Mouse (Mus musculus) MEL (cell line): ENCODE measurements at regions not wholly inside any gene's neighbourhood (a gene's known extent, or its start where the extent isn't known, plus 50 kb on each side); places are given as distances from the start of the nearest gene placed in this dataset.

Source experiments
- DNase-seq: peaks from one replicate; pipeline ENCODE4 v3.0.0; 2011; ENCODE audit warnings: low read depth, low spot score
- H3K27ac ChIP-seq: 2 replicates; pipeline ENCODE4 v1.5.1; 2012; ENCODE audit warnings: low read depth, mild to moderate bottlenecking, control low read depth, low read length, moderate library complexity; ENCODE audit not compliant: control insufficient read depth
- H3K27me3 ChIP-seq, 2 experiments: fragments of 150-350 bp in 1 of 2; sonication (generic) in 1 of 2; 2 replicates each; pipeline ENCODE4 v1.6.1; 2012; ENCODE audit warnings: low read length in 2 of 2, mild to moderate bottlenecking in 2 of 2, improper control_type of control experiment in 1 of 2, moderate library complexity in 1 of 2; ENCODE audit not compliant: insufficient read depth in 2 of 2, control insufficient read depth in 1 of 2
- H3K36me3 ChIP-seq, 2 experiments: 2 replicates each; pipeline ENCODE4 v1.6.1; 2012 to 2014; ENCODE audit warnings: low read length in 2 of 2, improper control_type of control experiment in 1 of 2, inconsistent platforms in 1 of 2, mild to moderate bottlenecking in 1 of 2; ENCODE audit not compliant: insufficient read depth in 2 of 2, control insufficient read depth in 1 of 2
- H3K4me1 ChIP-seq, 2 experiments: fragments of 150-350 bp in 1 of 2; sonication (generic) in 1 of 2; 2 replicates each; pipeline ENCODE4 v1.6.1; 2012; ENCODE audit warnings: low read length in 2 of 2, improper control_type of control experiment in 1 of 2, mild to moderate bottlenecking in 1 of 2; ENCODE audit not compliant: insufficient read depth in 2 of 2, control insufficient read depth in 1 of 2
- H3K4me3 ChIP-seq, 2 experiments: fragments of 150-350 bp in 1 of 2; sonication (generic) in 1 of 2; 2 replicates each; pipeline ENCODE4 v1.5.1; 2012; ENCODE audit warnings: low read depth in 2 of 2, low read length in 2 of 2, mild to moderate bottlenecking in 2 of 2, moderate library complexity in 2 of 2, control low read depth in 1 of 2, improper control_type of control experiment in 1 of 2; ENCODE audit not compliant: control insufficient read depth in 1 of 2, insufficient read depth in 1 of 2
- H3K79me2 ChIP-seq: 2 replicates; pipeline ENCODE4 v1.6.1; 2012; ENCODE audit warnings: mild to moderate bottlenecking, low read length, moderate library complexity; ENCODE audit not compliant: control insufficient read depth, poor library complexity, insufficient read depth
- H3K9ac ChIP-seq: 2 replicates; pipeline ENCODE4 v1.6.1; 2012; ENCODE audit warnings: low read depth, mild to moderate bottlenecking, control low read depth, low read length, moderate library complexity; ENCODE audit not compliant: control insufficient read depth, poor library complexity, severe bottlenecking
- H3K9me3 ChIP-seq: fragments of 150-350 bp; sonication (generic); replicated peaks from 2 replicates; pipeline ENCODE4 v1.6.1; 2012; ENCODE audit warnings: mild to moderate bottlenecking, low read length, improper control_type of control experiment, moderate library complexity; ENCODE audit not compliant: insufficient read depth
- CHD2 ChIP-seq: IDR thresholded peaks from 2 replicates; pipeline ENCODE4 v1.6.1; 2011; ENCODE audit warnings: low read length, improper control_type of control experiment
- CTCF ChIP-seq, 3 experiments: IDR thresholded peaks in 2 of 3; conservative IDR thresholded peaks in 1 of 3; 2 replicates each; pipeline ENCODE4 v1.5.1; 2011 to 2012; ENCODE audit warnings: low read length in 3 of 3, low read depth in 2 of 3, mild to moderate bottlenecking in 2 of 3, improper control_type of control experiment in 1 of 3, inconsistent platforms in 1 of 3, mixed read lengths in 1 of 3, moderate library complexity in 1 of 3; ENCODE audit not compliant: control insufficient read depth in 1 of 3, insufficient read depth in 1 of 3, poor library complexity in 1 of 3, severe bottlenecking in 1 of 3
- ELF1 ChIP-seq: IDR thresholded peaks from 2 replicates; pipeline ENCODE4 v1.6.1; 2014; ENCODE audit warnings: low read depth, mild to moderate bottlenecking, inconsistent platforms, low read length, improper control_type of control experiment, moderate library complexity
- EP300 ChIP-seq, 2 experiments: IDR thresholded peaks; 2 replicates each; pipeline ENCODE4 v1.6.1; 2011; ENCODE audit warnings: improper control_type of control experiment in 2 of 2, low read length in 2 of 2, low read depth in 1 of 2, mild to moderate bottlenecking in 1 of 2
- KAT2A ChIP-seq: conservative IDR thresholded peaks from 2 replicates; pipeline ENCODE4 v1.6.1; 2012; ENCODE audit warnings: low read depth, low read length, improper control_type of control experiment, inconsistent platforms
- MAFK ChIP-seq: IDR thresholded peaks from 2 replicates; pipeline ENCODE4 v1.6.1; 2011; ENCODE audit warnings: low read depth, mild to moderate bottlenecking, low read length, improper control_type of control experiment, borderline replicate concordance
- MAX ChIP-seq: IDR thresholded peaks from 2 replicates; pipeline ENCODE4 v1.6.1; 2011; ENCODE audit warnings: low read length, improper control_type of control experiment
- MAZ ChIP-seq: IDR thresholded peaks from 2 replicates; pipeline ENCODE4 v1.6.1; 2012; ENCODE audit warnings: low read depth, mild to moderate bottlenecking, inconsistent platforms, low read length, improper control_type of control experiment
- NRF1 ChIP-seq: IDR thresholded peaks from 2 replicates; pipeline ENCODE4 v1.6.1; 2014; ENCODE audit warnings: low read depth, mild to moderate bottlenecking, inconsistent platforms, low read length, improper control_type of control experiment, moderate library complexity; ENCODE audit not compliant: poor library complexity, insufficient read depth, severe bottlenecking
- POLR2A ChIP-seq, 2 experiments: IDR thresholded peaks; 2 replicates each; pipeline ENCODE4 v1.6.1; 2011 to 2012; ENCODE audit warnings: low read length in 2 of 2, mild to moderate bottlenecking in 2 of 2, control low read depth in 1 of 2, improper control_type of control experiment in 1 of 2, low read depth in 1 of 2, moderate library complexity in 1 of 2; ENCODE audit not compliant: control insufficient read depth in 1 of 2, insufficient read depth in 1 of 2, poor library complexity in 1 of 2
- POLR2AphosphoS5 ChIP-seq: IDR thresholded peaks from 2 replicates; pipeline ENCODE4 v1.6.1; 2012; ENCODE audit warnings: low read depth, borderline replicate concordance, mild to moderate bottlenecking, inconsistent platforms, low read length, moderate library complexity, mixed read lengths
- RAD21 ChIP-seq: IDR thresholded peaks from 2 replicates; pipeline ENCODE4 v1.6.1; 2011; ENCODE audit warnings: mild to moderate bottlenecking, low read depth, low read length, improper control_type of control experiment
- RCOR1 ChIP-seq: IDR thresholded peaks from 2 replicates; pipeline ENCODE4 v1.6.1; 2012; ENCODE audit warnings: low read depth, mild to moderate bottlenecking, inconsistent platforms, low read length, improper control_type of control experiment
- SMC3 ChIP-seq: IDR thresholded peaks from 2 replicates; pipeline ENCODE4 v1.6.1; 2011; ENCODE audit warnings: low read depth, low read length, improper control_type of control experiment
- TBP ChIP-seq: IDR thresholded peaks from 2 replicates; pipeline ENCODE4 v1.8.0; 2011; ENCODE audit warnings: low read depth, low read length, improper control_type of control experiment
- USF1 ChIP-seq: IDR thresholded peaks from 2 replicates; pipeline ENCODE4 v1.6.1; 2014; ENCODE audit warnings: low read depth, mild to moderate bottlenecking, inconsistent platforms, low read length, improper control_type of control experiment, moderate library complexity
- USF2 ChIP-seq, 2 experiments: IDR thresholded peaks; 2 replicates each; pipeline ENCODE4 v1.6.1; 2011 to 2012; ENCODE audit warnings: improper control_type of control experiment in 2 of 2, low read length in 2 of 2, borderline replicate concordance in 1 of 2, inconsistent platforms in 1 of 2, low read depth in 1 of 2, mild to moderate bottlenecking in 1 of 2; ENCODE audit not compliant: insufficient read depth in 1 of 2
- ZNF384 ChIP-seq: IDR thresholded peaks from 2 replicates; pipeline ENCODE4 v1.6.1; 2012; ENCODE audit warnings: low read depth, mild to moderate bottlenecking, inconsistent platforms, low read length, improper control_type of control experiment

- no peaks in the 10 kb centered on the region for H3K79me2 ChIP-seq
- no peak for DNase-seq
- no peaks in the 10 kb centered on the region for H3K36me3 ChIP-seq
- H3K4me1 ChIP-seq, result no peaks in the 10 kb centered on the region
- no peaks in the 10 kb centered on the region for H3K27me3 ChIP-seq
- H3K4me3 ChIP-seq, result no peak overlapping the region
- TF ChIP-seq MAZ (no peak), POLR2A (IDR thresholded peaks at IDR 0.05; ENCODE audit: control insufficient read depth in 1 of 2, insufficient read depth in 1 of 2, low read depth in 1 of 2, low read length in 2 of 2, poor library complexity in 1 of 2) (no peak), ELF1 (no peak)
- H3K9me3 ChIP-seq, result no peaks in the 10 kb centered on the region
- H3K27ac ChIP-seq, result no peak overlapping the region
- H3K9ac ChIP-seq, result no peak overlapping the region
These were observed 751.1 kb downstream of the Rpia start for GRCm38 (mm10) chr6:70040894-70041293.

- H3K27ac ChIP-seq, result no peak overlapping the region
- no peaks in the 10 kb centered on the region for H3K4me1 ChIP-seq
- no peak overlapping the region for H3K4me3 ChIP-seq
- H3K9ac ChIP-seq, result no peak overlapping the region
- H3K79me2 ChIP-seq, result no peaks in the 10 kb centered on the region
- no peaks in the 10 kb centered on the region for H3K9me3 ChIP-seq
- H3K36me3 ChIP-seq, result no peaks in the 10 kb centered on the region
- TF ChIP-seq CTCF (IDR thresholded peaks at IDR 0.05 in 2 of 3, conservative IDR thresholded peaks at IDR 0.05 in 1 of 3; ENCODE audit: control insufficient read depth in 1 of 3, insufficient read depth in 1 of 3, low read depth in 2 of 3, low read length in 3 of 3, poor library complexity in 1 of 3, severe bottlenecking in 1 of 3), result peak in 1 of 3 experiments; percentile 16; a peak in 1 of 6 replicates
- TF ChIP-seq RAD21, result peak; percentile 9
- no peak for TF ChIP-seq CHD2
- H3K27me3 ChIP-seq, result no peaks in the 10 kb centered on the region
- peak; percentile 23 for DNase-seq
These were observed 758.4 kb downstream of the Rpia start for GRCm38 (mm10) chr6:70033674-70034073.

- TF ChIP-seq ZNF384 (no peak), USF1 (no peak), RAD21 (no peak), MAX (no peak), POLR2A (IDR thresholded peaks at IDR 0.05; ENCODE audit: control insufficient read depth in 1 of 2, insufficient read depth in 1 of 2, low read depth in 1 of 2, low read length in 2 of 2, poor library complexity in 1 of 2) (no peak), POLR2AphosphoS5 (no peak), USF2 (IDR thresholded peaks at IDR 0.05; ENCODE audit: borderline replicate concordance in 1 of 2, insufficient read depth in 1 of 2, low read depth in 1 of 2, low read length in 2 of 2) (no peak), NRF1 (no peak), MAFK (no peak), ELF1 (no peak), EP300 (IDR thresholded peaks at IDR 0.05; ENCODE audit: low read depth in 1 of 2, low read length in 2 of 2) (no peak), TBP (no peak), SMC3 (no peak), KAT2A (no peak), RCOR1 (no peak)
- TF ChIP-seq, all 39 proteins: peak for 0
These were observed 780.5 kb downstream of the Rpia start for GRCm38 (mm10) chr6:70011555-70011954.

More at GRCm38 (mm10) chr6:70011555-70011954, 780.5 kb downstream of the Rpia start:
- Histone ChIP-seq H3K4me1 (no peaks in the 10 kb centered on the region), H3K27me3 (no peaks in the 10 kb centered on the region), H3K9ac (no peak overlapping the region), H3K9me3 (no peaks in the 10 kb centered on the region), H3K4me3 (no peak overlapping the region), H3K36me3 (no peaks in the 10 kb centered on the region), H3K79me2 (no peaks in the 10 kb centered on the region), H3K27ac (no peak overlapping the region)
- no peak for DNase-seq
